Mouse (Mus musculus) CH12.LX (cell line): ENCODE measurements around the gene Il11ra1.

Source experiments
- CHD2 ChIP-seq: IDR thresholded peaks from 2 replicates; pipeline ENCODE4 v1.6.1; 2011; ENCODE audit warnings: low read length, improper control_type of control experiment
- CTCF ChIP-seq, 2 experiments: IDR thresholded peaks in 1 of 2; conservative IDR thresholded peaks in 1 of 2; 2 replicates each; pipeline ENCODE4 v1.5.1; 2011 to 2012; ENCODE audit warnings: low read depth in 2 of 2, low read length in 2 of 2, improper control_type of control experiment in 1 of 2, inconsistent platforms in 1 of 2, mild to moderate bottlenecking in 1 of 2, moderate library complexity in 1 of 2
- EP300 ChIP-seq: IDR thresholded peaks from 2 replicates; pipeline ENCODE4 v1.6.1; 2011; ENCODE audit warnings: low read length, improper control_type of control experiment
- HCFC1 ChIP-seq: IDR thresholded peaks from 2 replicates; pipeline ENCODE4 v1.6.1; 2012; ENCODE audit warnings: low read depth, mild to moderate bottlenecking, inconsistent platforms, low read length, improper control_type of control experiment
- JUND ChIP-seq: conservative IDR thresholded peaks from 2 replicates; pipeline ENCODE4 v1.6.1; 2011; ENCODE audit warnings: low read depth, low read length, improper control_type of control experiment
- MAX ChIP-seq: IDR thresholded peaks from 2 replicates; pipeline ENCODE4 v1.6.1; 2011; ENCODE audit warnings: low read length, improper control_type of control experiment
- NRF1 ChIP-seq: IDR thresholded peaks from 2 replicates; pipeline ENCODE4 v1.6.1; 2014; ENCODE audit warnings: low read depth, mild to moderate bottlenecking, inconsistent platforms, low read length, improper control_type of control experiment, moderate library complexity
- POLR2AphosphoS2 ChIP-seq: IDR thresholded peaks from 2 replicates; pipeline ENCODE4 v1.6.1; 2011; ENCODE audit warnings: low read depth, low read length, improper control_type of control experiment
- USF1 ChIP-seq: IDR thresholded peaks from 2 replicates; pipeline ENCODE4 v1.6.1; 2014; ENCODE audit warnings: low read depth, mild to moderate bottlenecking, inconsistent platforms, low read length, improper control_type of control experiment
- ZKSCAN1 ChIP-seq: IDR thresholded peaks from 2 replicates; pipeline ENCODE4 v1.6.1; 2012; ENCODE audit warnings: low read depth, inconsistent platforms, low read length, improper control_type of control experiment, borderline replicate concordance

DNA sequence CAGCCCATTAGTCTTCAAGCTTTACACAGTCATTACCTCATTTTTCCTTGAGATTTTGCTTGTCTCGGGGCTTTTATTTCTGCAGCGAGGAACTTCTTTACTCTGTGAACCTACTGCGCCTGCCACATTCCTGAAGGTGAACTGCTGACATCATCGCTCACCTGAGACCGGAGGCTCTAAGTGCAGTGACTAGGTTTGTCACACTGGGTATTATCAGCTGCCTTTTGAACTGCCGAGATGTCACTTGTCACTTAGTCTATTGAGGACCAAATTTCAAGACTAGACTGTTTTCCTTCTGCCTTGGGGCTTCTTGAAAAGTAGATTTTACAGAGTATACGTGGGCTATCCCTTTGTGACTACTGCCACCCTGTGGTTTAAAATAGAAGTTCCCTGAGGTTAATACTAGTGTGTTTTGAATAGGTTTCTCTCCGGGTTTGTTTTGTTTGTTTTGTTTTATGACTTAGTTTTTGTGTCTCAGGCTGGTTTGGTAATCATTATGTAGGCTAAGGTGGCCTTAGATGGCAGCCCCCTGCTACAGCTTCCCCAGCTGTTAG, 8.5 kb downstream of the Il11ra1 start:
- no peak for TF ChIP-seq HCFC1
- TF ChIP-seq CHD2 = no peak
- TF ChIP-seq EP300 = no peak
- TF ChIP-seq CTCF (conservative IDR thresholded peaks at IDR 0.05 in 1 of 2, IDR thresholded peaks at IDR 0.05 in 1 of 2; ENCODE audit: low read depth in 2 of 2, low read length in 2 of 2) = peak; percentile 25 to 88; a peak in 3 of 4 replicates
- no peak for TF ChIP-seq NRF1
- no peak for TF ChIP-seq POLR2AphosphoS2
- no peak for TF ChIP-seq JUND
- TF ChIP-seq USF1 = no peak
- no peak for TF ChIP-seq MAX
- no peak for TF ChIP-seq ZKSCAN1
